Mouse (Mus musculus) gastrocnemius, adult 18-20 months (tissue): ENCODE measurements around the gene Gm11213. TPM values are rescaled to one million over a fixed set of nuclear protein-coding genes. Genes with fewer than 3 reads are reported as not detected.

Source experiments
- DNase-seq: peaks from one replicate; pipeline ENCODE4 v3.0.0; 2021; ENCODE audit warnings: low spot score
- total RNA-seq, 2 experiments: library from RNA; stranded (reverse); gene quantifications; 2 replicates each; pipeline ENCODE4 v1.2.3; 2021

Gene Gm11213
- total RNA-seq, 2 experiments from 2014 or later = not detected

GRCm38 (mm10) chr4:63580078-63580477 lies 25.0 kb downstream of the Gm11213 start:
- DNase-seq = no peak

DNA sequence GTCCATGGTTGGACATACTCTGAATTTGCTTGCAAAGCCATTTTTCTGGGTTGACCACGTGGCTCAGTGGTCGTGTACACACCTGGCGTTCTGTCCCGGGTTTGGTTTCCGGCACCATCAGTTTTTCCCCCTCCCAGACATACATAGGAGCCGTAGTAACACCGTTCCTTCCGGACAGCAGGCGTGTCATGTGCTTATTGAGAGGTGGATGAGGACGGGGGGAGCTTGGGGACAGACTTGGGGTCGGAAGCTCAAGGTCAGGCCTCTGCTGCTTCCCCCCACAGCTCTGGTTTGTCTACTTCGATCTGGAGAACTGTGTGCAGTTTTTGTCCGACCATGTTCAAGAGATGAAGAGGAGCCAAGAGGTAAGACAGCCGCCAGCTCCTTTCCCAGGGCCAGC lies 25.4 kb downstream of the Gm11213 start:
- no peak for DNase-seq

- DNase-seq = no peak
These were observed 32.4 kb downstream of the Gm11213 start for GRCm38 (mm10) chr4:63572621-63573020.

GRCm38 (mm10) chr4:63570208-63570781 lies 34.8 kb downstream of the Gm11213 start:
- DNase-seq = no peak

- no peak for DNase-seq
These were observed 35.7 kb downstream of the Gm11213 start for GRCm38 (mm10) chr4:63569322-63569721.

DNA sequence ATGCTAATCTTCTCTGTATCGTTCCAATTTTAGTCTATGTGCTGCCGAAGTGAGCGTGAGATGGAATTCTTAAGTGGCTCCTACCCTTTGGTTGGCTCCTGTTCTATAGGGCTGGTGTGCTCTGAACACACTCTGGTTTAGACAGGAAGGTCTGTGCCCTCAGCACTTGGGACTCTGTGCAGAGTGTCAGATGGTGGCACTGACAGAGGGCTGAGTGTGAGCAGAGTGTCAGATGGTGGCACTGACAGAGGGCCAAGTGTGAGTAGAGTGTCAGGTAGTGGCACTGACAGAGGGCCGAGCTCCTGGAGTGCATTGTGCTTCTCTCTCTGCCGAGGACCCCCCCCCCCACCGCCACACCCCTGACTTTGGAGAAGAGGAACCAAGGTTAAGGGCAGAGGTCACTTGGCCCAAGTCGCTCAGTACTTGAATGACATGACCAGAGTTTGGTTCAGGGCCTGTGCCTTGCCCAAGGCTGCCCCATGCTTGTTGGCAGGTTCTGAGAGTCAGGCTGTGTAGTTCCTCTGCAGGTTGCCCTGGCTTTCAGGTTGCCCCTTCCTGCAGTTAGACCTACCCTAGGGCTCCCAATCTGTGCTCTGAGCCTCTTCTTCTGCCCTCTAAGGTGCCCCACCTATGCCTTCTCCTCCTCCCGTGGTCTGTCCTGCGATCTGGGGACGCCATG lies 37.2 kb downstream of the Gm11213 start:
- no peak for DNase-seq

- no peak for DNase-seq
These were observed 42.3 kb downstream of the Gm11213 start for GRCm38 (mm10) chr4:63562742-63563141.

DNA sequence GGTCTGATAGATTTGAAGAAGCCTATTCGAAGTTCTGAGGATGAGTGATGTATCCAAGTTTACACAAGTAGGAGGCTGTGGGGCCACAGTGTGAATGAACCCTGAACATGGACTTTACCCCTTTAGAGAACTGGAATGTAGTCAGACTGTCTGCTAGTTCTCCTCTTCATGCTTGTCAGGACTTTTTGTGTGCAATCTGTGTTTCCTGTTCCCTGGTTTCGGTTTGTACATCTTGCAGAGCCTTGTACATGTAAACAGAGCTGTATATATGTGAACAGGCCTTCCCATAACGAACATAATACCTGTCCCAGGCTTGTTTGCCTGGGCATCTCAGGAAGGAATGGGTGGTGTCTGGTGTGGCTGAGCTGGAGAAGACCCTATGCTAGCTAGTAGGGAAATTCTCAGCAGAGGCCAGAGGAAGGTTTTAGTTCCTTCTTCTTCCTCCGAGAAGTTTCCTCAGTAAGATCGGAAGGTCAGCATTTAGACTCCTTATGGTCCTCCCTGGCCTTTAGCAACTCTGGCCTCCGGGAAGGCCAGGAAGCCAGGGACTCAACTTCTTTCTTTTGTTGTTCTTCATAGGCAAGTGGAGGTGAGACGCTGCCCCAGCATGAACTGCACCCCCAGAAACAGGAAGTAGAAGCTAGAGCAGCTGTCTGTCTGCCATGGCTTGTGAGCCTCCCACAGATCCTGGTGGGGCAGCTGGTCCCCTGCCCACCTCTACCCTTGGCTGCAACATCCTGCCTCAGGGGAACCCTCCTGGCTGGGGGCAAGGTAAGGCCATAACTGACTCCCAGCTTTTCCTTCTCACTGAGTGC lies 43.0 kb downstream of the Gm11213 start:
- no peak for DNase-seq

DNA sequence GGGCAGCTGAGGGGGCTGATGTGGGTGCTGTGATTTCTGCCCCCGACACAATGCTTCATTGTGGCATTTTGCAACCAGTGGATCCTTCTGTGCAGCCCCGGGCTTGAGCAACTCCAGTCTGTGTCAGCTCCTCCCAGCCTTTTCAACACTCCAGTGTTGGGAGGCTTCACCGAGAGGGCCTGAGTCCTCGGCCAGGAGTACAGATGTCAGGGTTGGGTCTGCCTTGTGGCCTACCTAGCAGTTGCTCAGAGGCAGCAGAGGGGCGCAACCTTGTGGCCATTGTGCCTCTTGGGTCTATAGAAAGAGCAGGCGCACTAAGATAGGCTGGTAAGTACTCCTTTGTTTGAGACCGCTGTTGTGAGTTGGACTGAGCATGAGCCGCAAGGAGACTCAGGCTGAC lies 45.0 kb downstream of the Gm11213 start:
- DNase-seq = no peak

- no peak for DNase-seq
These were observed 45.8 kb downstream of the Gm11213 start for GRCm38 (mm10) chr4:63559127-63559697.

DNA sequence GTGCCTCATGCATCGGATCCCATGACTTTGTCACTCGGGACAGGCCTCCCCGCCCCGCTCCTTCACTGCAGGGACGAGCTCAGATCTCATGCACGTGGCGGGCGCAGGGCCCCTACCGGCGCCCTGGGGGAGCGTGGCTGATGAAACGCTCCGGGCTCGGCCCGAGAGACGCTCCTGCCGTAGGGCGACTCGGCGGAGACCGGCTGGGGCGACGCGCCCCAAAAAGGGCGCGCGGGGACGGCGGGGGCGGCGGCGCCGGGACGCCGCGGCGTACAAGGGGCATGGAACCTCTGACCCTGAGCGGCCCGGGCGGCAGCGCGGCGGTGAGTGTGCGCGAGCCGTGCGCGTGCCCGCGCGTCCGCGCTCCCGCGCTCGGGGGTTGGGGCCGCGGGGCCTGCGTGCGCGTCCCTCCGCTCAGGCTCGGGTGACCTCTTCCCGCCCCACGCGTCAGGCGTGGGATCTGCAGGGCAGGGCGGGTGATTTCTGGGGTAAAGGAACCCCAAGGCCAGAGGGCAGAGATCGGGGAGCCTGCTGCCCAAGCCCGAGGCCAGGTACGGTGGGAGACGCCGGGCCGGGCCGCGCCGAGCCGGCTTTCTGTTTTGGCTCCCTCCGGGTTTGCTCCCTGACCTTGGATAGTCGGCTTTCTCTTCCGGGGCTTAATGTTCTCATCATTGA lies 46.5 kb downstream of the Gm11213 start, which contains the start of gene Tmem268:
Tmem268 (plus strand) TSS at position 375 of the 675 bp plus-strand sequence.
- peak; percentile 75 for DNase-seq

DNA sequence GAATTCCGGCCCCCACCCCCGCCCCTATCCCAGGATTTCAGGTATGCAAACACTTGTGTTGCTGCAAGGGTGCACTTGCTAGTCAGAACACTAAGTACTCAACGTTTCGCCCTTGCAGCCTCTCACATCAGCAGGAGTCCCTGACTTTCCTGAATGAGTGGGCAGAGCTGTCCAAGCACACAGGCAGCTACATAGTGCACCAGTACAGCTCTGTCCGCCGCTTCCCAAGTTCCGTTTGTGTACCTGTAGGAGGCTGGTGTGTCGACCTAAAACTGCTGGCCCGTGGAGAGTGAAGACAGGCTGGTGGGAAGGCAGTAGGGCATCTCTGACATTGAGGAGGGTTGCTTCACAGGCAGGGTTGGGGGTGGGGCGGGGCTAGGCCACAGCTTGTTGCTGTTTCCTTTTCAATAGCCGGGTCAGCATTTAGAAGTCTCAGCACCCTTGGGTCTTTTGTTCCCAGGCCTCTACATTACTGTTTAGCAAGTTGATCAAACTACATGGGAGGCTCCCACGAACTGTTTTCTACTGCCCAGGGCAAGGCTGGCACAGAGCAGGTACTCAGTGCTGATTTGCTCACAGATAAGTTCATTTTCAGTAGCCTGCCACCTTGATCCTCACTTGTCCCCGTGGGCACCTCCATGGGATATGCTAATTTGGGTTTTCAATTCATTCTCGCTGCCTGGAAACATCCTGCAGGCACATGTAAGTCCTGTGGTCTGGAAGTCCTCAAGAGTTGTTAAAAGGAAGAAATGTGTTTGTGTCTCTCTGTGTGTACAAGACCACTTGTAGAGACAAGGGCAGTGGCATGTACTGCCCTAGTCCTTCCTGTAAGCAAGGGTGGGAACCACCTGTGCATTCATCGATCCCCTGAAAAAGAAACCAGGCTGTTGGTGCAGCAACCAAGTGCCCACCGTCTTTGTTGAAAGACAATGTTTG lies 47.7 kb downstream of the Gm11213 start:
- DNase-seq = no peak

DNA sequence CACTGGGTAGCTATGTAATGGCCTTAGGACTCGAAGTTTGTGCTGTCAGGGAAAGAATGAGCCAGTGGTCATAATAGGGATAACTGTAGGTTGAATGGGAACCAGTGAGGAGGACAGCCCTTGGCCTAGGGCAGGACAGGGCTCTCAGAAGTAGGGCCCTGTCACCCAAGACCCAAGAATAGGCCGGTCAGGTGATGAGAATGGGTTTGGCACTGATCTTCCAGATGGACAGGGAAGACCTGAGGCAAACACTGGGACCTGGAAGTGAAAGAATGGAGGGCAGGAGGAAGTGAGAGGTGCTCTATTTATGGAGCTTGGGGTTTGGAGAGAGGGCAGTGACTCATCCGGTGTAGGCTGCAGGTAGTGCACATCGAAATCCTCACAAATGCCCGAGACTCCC lies 48.4 kb downstream of the Gm11213 start:
- no peak for DNase-seq

GRCm38 (mm10) chr4:63555111-63555510 lies 50.0 kb downstream of the Gm11213 start:
- DNase-seq = no peak

DNA sequence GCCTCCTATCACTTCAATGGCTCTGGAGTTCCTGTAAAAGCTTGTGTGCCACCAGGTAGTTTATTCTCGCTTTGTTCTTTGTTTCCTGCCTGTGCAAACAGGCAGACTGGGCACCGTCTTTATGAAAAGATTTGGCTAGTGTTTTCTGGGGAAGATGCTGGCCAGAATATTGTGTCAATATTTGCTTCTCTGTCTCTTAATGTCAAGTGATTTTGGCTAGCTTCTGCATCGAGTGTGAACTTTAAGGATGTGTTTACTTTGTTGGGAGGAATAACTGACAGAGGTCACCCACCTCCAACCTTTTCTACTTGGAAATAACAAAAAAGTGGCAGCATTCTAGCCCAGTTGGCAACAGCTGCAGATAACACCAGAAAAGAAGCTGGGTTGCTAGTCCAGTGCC lies 50.4 kb downstream of the Gm11213 start:
- no peak for DNase-seq

GRCm38 (mm10) chr4:63553789-63554576 lies 51.1 kb downstream of the Gm11213 start:
- no peak for DNase-seq

DNA sequence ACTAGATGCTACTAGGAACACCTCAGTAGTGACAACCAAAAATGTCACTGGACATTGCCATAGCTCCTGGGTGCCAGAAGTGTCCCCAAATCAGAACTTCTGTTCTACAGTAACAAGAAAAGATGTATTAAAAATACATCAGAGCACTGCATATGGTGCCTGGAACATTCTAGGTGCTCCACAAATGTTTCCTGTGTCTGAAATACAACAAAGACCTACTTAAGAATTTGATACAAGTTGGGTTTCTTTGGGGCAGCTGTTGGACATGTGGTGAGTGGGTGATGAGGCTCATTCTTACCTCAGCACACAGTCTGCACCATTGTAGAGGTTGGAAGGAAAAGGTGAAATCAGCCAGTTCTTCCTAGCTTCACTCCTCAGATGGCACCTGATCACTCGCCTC lies 52.2 kb downstream of the Gm11213 start:
- DNase-seq = no peak

DNA sequence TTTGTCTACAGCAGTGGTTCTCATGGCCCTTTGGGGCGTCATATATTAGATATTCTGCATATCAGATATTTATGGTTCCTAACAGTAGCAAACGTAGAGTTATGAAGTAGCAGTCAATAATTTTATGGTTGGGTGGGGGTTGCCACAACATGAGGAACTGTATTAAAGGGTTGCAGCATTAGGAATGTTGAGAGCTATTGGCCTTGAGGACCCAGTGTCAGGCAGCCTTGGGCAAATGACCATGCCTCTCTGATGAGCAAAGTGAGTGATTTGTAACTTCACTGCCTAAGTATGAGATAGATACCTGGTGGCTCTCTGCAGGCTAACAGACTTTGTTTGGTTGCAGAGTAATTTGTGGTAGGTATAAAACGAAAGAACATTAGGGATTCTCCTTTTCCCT lies 54.2 kb downstream of the Gm11213 start:
- no peak for DNase-seq

- no peak for DNase-seq
These were observed 56.6 kb downstream of the Gm11213 start for GRCm38 (mm10) chr4:63548491-63548890.

DNA sequence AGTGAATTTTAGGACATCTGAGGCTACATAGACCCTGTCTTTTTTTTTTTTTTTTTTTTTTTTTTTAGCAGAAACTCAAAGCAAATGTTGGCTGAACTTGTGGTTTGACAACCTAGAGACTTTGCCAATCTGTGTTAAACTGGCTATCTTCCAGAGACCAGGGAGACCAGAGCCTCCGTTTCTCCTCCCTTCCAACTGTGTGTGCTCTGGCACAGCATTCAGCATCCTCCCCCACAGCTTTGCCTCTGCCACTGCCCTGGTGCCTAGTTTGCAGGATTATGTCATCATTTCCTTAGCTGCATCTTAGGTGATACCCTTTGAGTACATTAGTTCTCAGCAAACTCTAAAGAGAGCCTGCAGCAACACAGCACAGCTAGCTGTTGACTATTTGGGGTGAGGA lies 57.3 kb downstream of the Gm11213 start:
- no peak for DNase-seq
